Mouse (Mus musculus): Measurements from ENCODE around the gene Hhipl1.

DNA sequence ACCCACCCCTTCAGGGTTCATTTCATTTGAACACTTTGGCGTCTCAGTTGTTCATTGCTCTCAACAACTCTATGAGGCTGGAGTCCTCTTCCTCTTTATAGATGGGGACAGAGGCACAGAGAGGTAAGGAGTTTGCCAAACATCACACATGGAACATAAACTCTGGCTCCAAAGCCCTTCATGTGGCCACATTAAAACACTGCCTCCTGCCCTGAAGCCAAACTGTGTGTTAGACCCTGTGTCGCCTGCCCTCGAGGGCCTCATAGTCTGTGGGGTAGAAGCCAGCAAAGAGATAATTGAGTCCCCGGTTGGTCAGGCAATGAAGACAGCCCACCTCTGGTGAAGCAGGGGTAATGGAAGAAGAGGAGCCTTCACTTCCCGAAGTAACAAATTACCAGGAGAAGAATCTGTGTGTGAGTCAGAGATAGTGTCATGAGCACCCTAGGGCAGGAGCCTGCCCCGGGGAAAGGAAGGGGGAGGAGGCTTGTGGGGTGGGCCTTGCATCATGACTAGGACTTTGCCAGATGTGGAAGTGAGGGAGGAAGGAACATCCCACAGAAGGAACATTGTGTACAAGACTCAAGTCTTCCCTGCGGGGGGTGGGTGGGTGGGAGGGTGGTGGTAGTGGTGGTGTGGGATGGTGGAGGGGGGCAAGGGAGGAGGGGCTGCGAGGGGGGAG lies 3.2 kb downstream of the Hhipl1 start:
- peak; percentile 73 for TF ChIP-seq CEBPB (IDR thresholded peaks at IDR 0.05; ENCODE audit: low read depth)
- TF ChIP-seq CTCF (IDR thresholded peaks at IDR 0.05; ENCODE audit: control insufficient read depth, insufficient read depth, insufficient read length) = no peak
